Mouse (Mus musculus): ENCODE measurements around the gene Hoxd11.

Gene Hoxd11

GRCm38 (mm10) chr2:74682796-74683195 lies 3.4 kb downstream of the Hoxd11 start:
- DNase-seq: no peak

- DNase-seq: no peak
Observed at GRCm38 (mm10) chr2:74683471-74683951, 4.2 kb downstream of the Hoxd11 start.

GRCm38 (mm10) chr2:74684106-74684505 lies 4.7 kb downstream of the Hoxd11 start:
- no peak for DNase-seq

- DNase-seq: no peak
Observed at GRCm38 (mm10) chr2:74685059-74685603, 5.8 kb downstream of the Hoxd11 start.

GRCm38 (mm10) chr2:74686301-74686987 lies 7.1 kb downstream of the Hoxd11 start:
- DNase-seq: peak; percentile 91

GRCm38 (mm10) chr2:74686988-74687697 lies 7.8 kb downstream of the Hoxd11 start:
- no peak for DNase-seq

- no peak for DNase-seq
Observed at GRCm38 (mm10) chr2:74687698-74688555, 8.6 kb downstream of the Hoxd11 start.

GRCm38 (mm10) chr2:74688795-74689573 lies 9.6 kb downstream of the Hoxd11 start:
- DNase-seq: no peak

- DNase-seq: peak in 1 of 2 experiments; percentile 54
Observed at GRCm38 (mm10) chr2:74689574-74690337, 10.4 kb downstream of the Hoxd11 start.

GRCm38 (mm10) chr2:74690338-74690716 lies 11.0 kb downstream of the Hoxd11 start:
- no peak for DNase-seq

GRCm38 (mm10) chr2:74691022-74691951 lies 11.9 kb downstream of the Hoxd11 start, which contains the start of gene Hoxd10:
Gene Hoxd10, plus strand, starts transcription at chr2:74691924.
- peak; percentile 89 to 94 for DNase-seq

- peak in 1 of 2 experiments; percentile 43 for DNase-seq
Observed at GRCm38 (mm10) chr2:74691995-74692807, 12.8 kb downstream of the Hoxd11 start.

- DNase-seq: no peak
Observed at GRCm38 (mm10) chr2:74692808-74693431, 13.6 kb downstream of the Hoxd11 start.

- DNase-seq: no peak
Observed at GRCm38 (mm10) chr2:74693432-74693827, 14.1 kb downstream of the Hoxd11 start.

GRCm38 (mm10) chr2:74694066-74694465 lies 14.7 kb downstream of the Hoxd11 start:
- DNase-seq: peak; percentile 82 to 83

- no peak for DNase-seq
Observed at GRCm38 (mm10) chr2:74695383-74695782, 16.0 kb downstream of the Hoxd11 start.

GRCm38 (mm10) chr2:74695813-74696430 lies 16.6 kb downstream of the Hoxd11 start:
- no peak for DNase-seq
